Mouse (Mus musculus): ENCODE data around the gene Rnft2. TPM values are rescaled to one million over a fixed set of nuclear protein-coding genes. Genes with fewer than 3 reads are reported as not detected.

Rnft2 gene
- polyA plus RNA-seq, 2 experiments: 0.04 to 1.1 TPM

- peaks cover 3% of the 10 kb centered on the region; the same call in 1 of the 2 replicates for H3K27me3 ChIP-seq (ENCODE audit: control insufficient read depth, insufficient read depth, low read length)
- 27% methylated on average over 10 of the region's 10 CpGs for WGBS (ENCODE audit: insufficient replicate concordance)
- no peak overlapping the region for H3K27ac ChIP-seq
- ATAC-seq (ENCODE audit: insufficient read depth) (no peak), DNase-seq (ENCODE audit: low read depth in 3 of 3, low spot score in 3 of 3) (no peak)
- TF ChIP-seq EP300 (IDR thresholded peaks at IDR 0.05; ENCODE audit: low read depth) (no peak), CTCF (IDR thresholded peaks at IDR 0.05; ENCODE audit: low read depth) (no peak)
- H3K9ac ChIP-seq (replicated peaks): no peak overlapping the region
- no peaks in the 10 kb centered on the region for H3K9me3 ChIP-seq (ENCODE audit: control insufficient read depth, low read length)
- H3K4me1 ChIP-seq (replicated peaks; ENCODE audit: control insufficient read depth in 2 of 2, insufficient read depth in 2 of 2, low read length in 1 of 2): no peaks in the 10 kb centered on the region; a peak in 1 of 4 replicates
- H3K36me3 ChIP-seq (replicated peaks; ENCODE audit: control insufficient read depth, insufficient read depth, low read depth): no peaks in the 10 kb centered on the region
- H3K4me2 ChIP-seq (ENCODE audit: low read depth): no peak overlapping the region
- H3K4me3 ChIP-seq (ENCODE audit: insufficient read depth in 1 of 2, low read depth in 2 of 2, low read length in 2 of 2): no peak overlapping the region
Measured at GRCm38 (mm10) chr5:118271449-118272110, 26.7 kb upstream of the Rnft2 start.

- 4% methylated on average over 13 of the region's 13 CpGs for WGBS (ENCODE audit: insufficient replicate concordance)
- Histone ChIP-seq H3K4me1 (replicated peaks; ENCODE audit: control insufficient read depth in 2 of 2, insufficient read depth in 2 of 2, low read length in 1 of 2) (no peaks in the 10 kb centered on the region; a peak in 1 of 4 replicates), H3K27ac (no peak overlapping the region), H3K4me3 (ENCODE audit: insufficient read depth in 1 of 2, low read depth in 2 of 2, low read length in 2 of 2) (no peak overlapping the region), H3K36me3 (replicated peaks; ENCODE audit: control insufficient read depth, insufficient read depth, low read depth) (no peaks in the 10 kb centered on the region), H3K9ac (replicated peaks) (no peak overlapping the region), H3K9me3 (ENCODE audit: control insufficient read depth, low read length) (no peaks in the 10 kb centered on the region), H3K4me2 (ENCODE audit: low read depth) (no peak overlapping the region), H3K27me3 (ENCODE audit: control insufficient read depth, insufficient read depth, low read length) (peaks cover 3% of the 10 kb centered on the region; the same call in 1 of the 2 replicates)
- ATAC-seq (ENCODE audit: insufficient read depth) (peak; percentile 51), DNase-seq (ENCODE audit: low read depth in 3 of 3, low spot score in 3 of 3) (peak in 1 of 3 experiments; percentile 37)
- TF ChIP-seq EP300 (IDR thresholded peaks at IDR 0.05; ENCODE audit: low read depth): no peak
- TF ChIP-seq CTCF (IDR thresholded peaks at IDR 0.05; ENCODE audit: low read depth): peak; percentile 88
Measured at GRCm38 (mm10) chr5:118268987-118269386, 24.1 kb upstream of the Rnft2 start.

DNA sequence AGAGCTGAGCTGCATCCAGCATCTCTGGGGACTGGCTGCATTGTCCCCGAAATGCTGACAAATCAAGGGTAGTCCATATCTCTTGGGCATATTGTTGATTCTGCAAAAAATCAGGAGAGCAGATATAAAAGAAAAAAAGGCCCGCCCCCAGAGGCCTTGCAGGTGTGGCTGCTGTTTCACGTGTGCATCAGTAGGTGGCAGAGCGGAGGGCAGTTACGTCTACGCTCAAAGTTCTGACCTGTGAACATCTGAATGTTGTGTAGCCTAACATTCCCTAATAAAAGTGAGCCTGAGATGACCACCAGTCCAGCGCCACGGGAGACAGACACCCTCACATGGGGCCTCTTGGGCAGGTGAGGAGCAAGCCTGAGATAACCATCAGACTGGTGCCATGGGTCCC lies 21.4 kb upstream of the Rnft2 start:
- H3K27ac ChIP-seq: no peak overlapping the region
- no peak overlapping the region for H3K4me3 ChIP-seq (ENCODE audit: insufficient read depth in 1 of 2, low read depth in 2 of 2, low read length in 2 of 2)
- H3K9me3 ChIP-seq (ENCODE audit: control insufficient read depth, low read length): no peaks in the 10 kb centered on the region
- WGBS (ENCODE audit: insufficient replicate concordance): 30% methylated on average over 8 of the region's 8 CpGs
- ATAC-seq (ENCODE audit: insufficient read depth) (no peak), DNase-seq (ENCODE audit: low read depth in 3 of 3, low spot score in 3 of 3) (no peak)
- no peaks in the 10 kb centered on the region for H3K36me3 ChIP-seq (replicated peaks; ENCODE audit: control insufficient read depth, insufficient read depth, low read depth)
- no peak overlapping the region for H3K4me2 ChIP-seq (ENCODE audit: low read depth)
- H3K4me1 ChIP-seq (replicated peaks; ENCODE audit: control insufficient read depth in 2 of 2, insufficient read depth in 2 of 2, low read length in 1 of 2): no peaks in the 10 kb centered on the region; a peak in 1 of 4 replicates
- TF ChIP-seq EP300 (IDR thresholded peaks at IDR 0.05; ENCODE audit: low read depth) (no peak), CTCF (IDR thresholded peaks at IDR 0.05; ENCODE audit: low read depth) (peak; percentile 58)
- no peak overlapping the region for H3K9ac ChIP-seq (replicated peaks)
- no peaks in the 10 kb centered on the region for H3K27me3 ChIP-seq (ENCODE audit: control insufficient read depth, insufficient read depth, low read length)

DNA sequence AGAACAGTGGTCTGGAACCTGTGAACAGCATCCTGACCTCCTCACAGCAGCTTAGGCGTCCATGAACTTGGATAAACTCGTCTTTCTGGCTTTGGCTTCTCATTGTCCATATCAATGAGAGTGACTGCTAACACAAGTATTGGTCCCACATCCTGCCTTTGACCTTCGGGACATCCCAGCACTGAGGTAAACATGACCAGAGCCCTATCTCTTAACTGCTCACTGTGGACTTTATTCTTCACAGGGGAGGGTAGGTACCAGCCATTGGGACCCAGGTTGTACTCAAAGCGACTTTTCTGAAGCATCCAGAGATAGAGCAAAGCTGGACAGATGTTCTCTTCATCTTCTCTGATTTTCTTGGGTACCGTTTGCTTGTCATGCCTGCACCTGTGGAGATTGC lies 20.4 kb upstream of the Rnft2 start:
- Histone ChIP-seq H3K9ac (replicated peaks) (no peak overlapping the region), H3K9me3 (ENCODE audit: control insufficient read depth, low read length) (no peaks in the 10 kb centered on the region), H3K4me2 (ENCODE audit: low read depth) (no peak overlapping the region), H3K4me1 (replicated peaks; ENCODE audit: control insufficient read depth in 2 of 2, insufficient read depth in 2 of 2, low read length in 1 of 2) (no peaks in the 10 kb centered on the region; a peak in 1 of 4 replicates), H3K27ac (no peak overlapping the region), H3K4me3 (ENCODE audit: insufficient read depth in 1 of 2, low read depth in 2 of 2, low read length in 2 of 2) (no peak overlapping the region), H3K36me3 (replicated peaks; ENCODE audit: control insufficient read depth, insufficient read depth, low read depth) (no peaks in the 10 kb centered on the region), H3K27me3 (ENCODE audit: control insufficient read depth, insufficient read depth, low read length) (no peaks in the 10 kb centered on the region)
- ATAC-seq (ENCODE audit: insufficient read depth) (no peak; the same call in 1 of the 2 replicates), DNase-seq (ENCODE audit: low read depth in 3 of 3, low spot score in 3 of 3) (peak in 1 of 3 experiments; percentile 19)
- TF ChIP-seq CTCF (IDR thresholded peaks at IDR 0.05; ENCODE audit: low read depth): no peak
- no peak for TF ChIP-seq EP300 (IDR thresholded peaks at IDR 0.05; ENCODE audit: low read depth)
- WGBS (ENCODE audit: insufficient replicate concordance): 55% methylated on average over 5 of the region's 5 CpGs

DNA sequence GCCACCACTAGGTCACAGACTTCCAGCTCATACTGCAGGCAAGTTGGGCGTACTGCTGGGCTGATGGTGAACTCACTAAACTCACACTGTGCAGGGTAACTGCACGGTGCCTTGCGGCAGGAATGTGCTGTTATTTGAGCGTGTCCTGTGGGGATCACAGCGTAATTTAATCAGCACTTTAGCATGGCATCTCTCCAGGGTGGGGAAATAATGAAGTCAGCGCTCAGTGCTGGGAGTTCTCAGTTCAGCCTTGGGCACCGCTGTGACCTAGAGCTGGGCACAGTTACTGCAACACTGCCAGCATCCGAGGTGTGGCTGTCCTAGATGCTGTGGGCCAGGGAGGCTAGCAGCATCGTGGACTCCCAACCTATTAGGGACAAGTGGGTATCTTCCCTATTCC lies 19.4 kb upstream of the Rnft2 start:
- 71% methylated on average over 9 of the region's 9 CpGs for WGBS (ENCODE audit: insufficient replicate concordance)
- Histone ChIP-seq H3K36me3 (replicated peaks; ENCODE audit: control insufficient read depth, insufficient read depth, low read depth) (no peaks in the 10 kb centered on the region), H3K4me1 (replicated peaks; ENCODE audit: control insufficient read depth in 2 of 2, insufficient read depth in 2 of 2, low read length in 1 of 2) (peaks cover 0 to 3% of the 10 kb centered on the region in 2 experiments; a peak in 1 of 4 replicates), H3K4me3 (ENCODE audit: insufficient read depth in 1 of 2, low read depth in 2 of 2, low read length in 2 of 2) (no peak overlapping the region), H3K9ac (replicated peaks) (no peak overlapping the region), H3K27me3 (ENCODE audit: control insufficient read depth, insufficient read depth, low read length) (no peaks in the 10 kb centered on the region), H3K27ac (no peak overlapping the region), H3K4me2 (ENCODE audit: low read depth) (no peak overlapping the region), H3K9me3 (ENCODE audit: control insufficient read depth, low read length) (no peaks in the 10 kb centered on the region)
- TF ChIP-seq CTCF (IDR thresholded peaks at IDR 0.05; ENCODE audit: low read depth) (no peak), EP300 (IDR thresholded peaks at IDR 0.05; ENCODE audit: low read depth) (no peak)
- no peak for DNase-seq (ENCODE audit: low read depth in 3 of 3, low spot score in 3 of 3)
- no peak for ATAC-seq (ENCODE audit: insufficient read depth)

Measured in liver, embryonic 14.5 days (tissue).